Mouse (Mus musculus) heart, postnatal 0 days (tissue): Measurements from ENCODE around the gene Cyp2w1.

ENCODE experiments used
- CTCF ChIP-seq: IDR thresholded peaks from 2 replicates; pipeline ENCODE4 v1.5.1; 2016; ENCODE audit warnings: antibody characterized with exemption, control low read depth, low read depth
- EP300 ChIP-seq: IDR thresholded peaks from 2 replicates; pipeline ENCODE4 v1.6.1; 2016; ENCODE audit warnings: antibody characterized with exemption, low read depth

- TF ChIP-seq EP300 (no peak), CTCF (no peak)
Observed at GRCm38 (mm10) chr5:139326986-139327633, 25.3 kb upstream of the Cyp2w1 start.
